Mouse (Mus musculus): Measurements from ENCODE around the gene Fam84a. TPM values are rescaled to one million over a fixed set of nuclear protein-coding genes. Genes with fewer than 3 reads are reported as not detected.

The Fam84a gene
- polyA plus RNA-seq (2012; fragmentation: generic; extraction: Trizol), result under 1 TPM; 0.02 to 0.21 TPM

DNA sequence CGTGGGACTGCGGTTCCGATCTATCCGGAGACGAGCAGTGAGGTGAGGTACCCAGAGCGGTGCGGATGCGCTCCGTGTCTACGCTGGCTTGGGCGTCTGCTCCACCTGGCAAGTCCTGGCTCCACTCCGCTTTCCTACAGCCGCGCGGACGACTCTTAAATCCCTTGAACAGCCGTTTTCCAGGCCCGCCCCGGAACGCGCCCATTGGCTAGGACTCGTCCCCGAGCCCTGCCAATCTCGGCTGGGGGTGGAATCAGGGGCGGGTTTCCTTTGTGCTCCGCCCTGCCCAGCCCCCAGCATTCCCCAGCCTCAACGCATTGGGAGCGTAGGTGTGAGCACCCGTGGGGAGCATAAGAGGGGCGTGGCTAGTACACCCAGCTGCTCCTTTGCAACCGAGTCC is at the start of gene Fam84a:
Gene Fam84a, minus strand, starts transcription at position 134 of the 400 bp plus-strand sequence.

Measured in C3H10T1/2 (cell line).